Mouse (Mus musculus) G1E-ER4 (cell line): ENCODE results near the gene Clec2d. TPM values are rescaled to one million over a fixed set of nuclear protein-coding genes. Genes with fewer than 3 reads are reported as not detected.

Experiments used
- GATA1 ChIP-seq: IDR thresholded peaks from one replicate; pipeline ENCODE4 v1.8.0; 2012; ENCODE audit warnings: low read length, inconsistent platforms
- polyA plus RNA-seq: library from polyadenylated mRNA; stranded (reverse); fragments of >175 nt; gene quantifications from 2 replicates; pipeline ENCODE4 v1.2.3, GENCODE M21; 2012

The Clec2d gene
- polyA plus RNA-seq, 1 experiment: not detected

GRCm38 (mm10) chr6:129233955-129234369 is 53.5 kb downstream of the Clec2d start:
- TF ChIP-seq GATA1: no peak

- TF ChIP-seq GATA1: no peak
Observed at GRCm38 (mm10) chr6:129234456-129235360, 54.3 kb downstream of the Clec2d start.

GRCm38 (mm10) chr6:129235855-129236461 is 55.5 kb downstream of the Clec2d start:
- TF ChIP-seq GATA1: no peak

Other genes starting within 250 kb of the Clec2d start
- gene Clec2g, start 246.2 kb upstream of the Clec2d start, polyA plus RNA-seq: not detected in 2 replicates
- not detected in 2 replicates for gene Klrb1f, start 134.7 kb upstream of the Clec2d start, polyA plus RNA-seq
- not detected in 2 replicates for gene Clec2e, start 79.7 kb upstream of the Clec2d start, polyA plus RNA-seq
- not detected in 2 replicates for gene Cd69, start 94.8 kb downstream of the Clec2d start, polyA plus RNA-seq
- gene 4922502D21Rik, start 151.2 kb downstream of the Clec2d start, polyA plus RNA-seq: not detected in 2 replicates
- not detected in 2 replicates for gene Clec12a, start 162.1 kb downstream of the Clec2d start, polyA plus RNA-seq
- not detected in 2 replicates for gene Clec12b, start 205.3 kb downstream of the Clec2d start, polyA plus RNA-seq
- not detected in 2 replicates for gene Clec1b, start 216.7 kb downstream of the Clec2d start, polyA plus RNA-seq
- gene Clec9a, start 228.2 kb downstream of the Clec2d start, polyA plus RNA-seq: not detected in 2 replicates